Mouse (Mus musculus) ES-Bruce4 (cell line): Measurements from ENCODE around the gene Gm26920. TPM values are rescaled to one million over a fixed set of nuclear protein-coding genes. Genes with fewer than 3 reads are reported as not detected.

Source experiments
- H3K27ac ChIP-seq: 2 replicates; pipeline ENCODE4 v1.5.1; 2012; ENCODE audit warnings: low read length, inconsistent platforms; ENCODE audit not compliant: insufficient read depth
- H3K27me3 ChIP-seq: 2 replicates; pipeline ENCODE4 v1.6.1; 2012; ENCODE audit warnings: mild to moderate bottlenecking, low read length, inconsistent platforms; ENCODE audit not compliant: control insufficient read depth, poor library complexity, insufficient read depth, severe bottlenecking
- H3K36me3 ChIP-seq: 2 replicates; pipeline ENCODE4 v1.6.1; 2012; ENCODE audit warnings: inconsistent platforms, mild to moderate bottlenecking, low read length, moderate library complexity; ENCODE audit not compliant: control insufficient read depth, poor library complexity, insufficient read depth, severe bottlenecking
- H3K4me1 ChIP-seq: one replicate; pipeline ENCODE4 v1.8.1; 2011; ENCODE audit warnings: low read length; ENCODE audit not compliant: control insufficient read depth, insufficient read depth
- H3K4me3 ChIP-seq: 2 replicates; pipeline ENCODE4 v1.5.1; 2011; ENCODE audit warnings: low read depth, mild to moderate bottlenecking, low read length
- H3K9ac ChIP-seq: 2 replicates; pipeline ENCODE4 v1.6.1; 2012; ENCODE audit warnings: low read depth, mild to moderate bottlenecking, inconsistent platforms; ENCODE audit not compliant: poor library complexity, severe bottlenecking
- H3K9me3 ChIP-seq: replicated peaks from 2 replicates; pipeline ENCODE4 v1.6.1; 2012; ENCODE audit warnings: mild to moderate bottlenecking, low read length, inconsistent platforms; ENCODE audit not compliant: control insufficient read depth, poor library complexity, insufficient read depth, severe bottlenecking
- CTCF ChIP-seq: IDR thresholded peaks from one replicate; pipeline ENCODE4 v1.8.1; 2011; ENCODE audit warnings: low read depth, low read length
- EP300 ChIP-seq: IDR thresholded peaks from 2 replicates; pipeline ENCODE4 v1.6.1; 2011; ENCODE audit warnings: low read depth, low read length; ENCODE audit not compliant: insufficient read depth
- POLR2A ChIP-seq: IDR thresholded peaks from one replicate; pipeline ENCODE4 v1.8.1; 2011; ENCODE audit warnings: low read length; ENCODE audit not compliant: insufficient read depth
- polyA plus RNA-seq: library from polyadenylated mRNA; stranded (reverse); fragments of >200 nt; gene quantifications from 2 replicates; pipeline ENCODE4 v1.2.4, GENCODE M21; 2011; ENCODE audit warnings: low read depth; ENCODE audit not compliant: missing spikeins, insufficient read depth, insufficient read length

Gm26920 gene
- polyA plus RNA-seq, 1 experiment = not detected

GRCm38 (mm10) chr7:30093918-30094415 lies 3.8 kb upstream of the Gm26920 start:
- H3K27me3 ChIP-seq = no peaks in the 10 kb centered on the region
- H3K27ac ChIP-seq = peak overlapping the region; percentile 76
- no peaks in the 10 kb centered on the region for H3K4me1 ChIP-seq
- H3K4me3 ChIP-seq = peak overlapping the region; percentile 27; the same call in 1 of the 2 replicates
- H3K9me3 ChIP-seq = no peaks in the 10 kb centered on the region
- TF ChIP-seq EP300 (no peak), CTCF (no peak), POLR2A (no peak)
- H3K36me3 ChIP-seq = no peaks in the 10 kb centered on the region
- peak overlapping the region; percentile 77 for H3K9ac ChIP-seq

GRCm38 (mm10) chr7:30092666-30093065 lies 2.5 kb upstream of the Gm26920 start:
- H3K27ac ChIP-seq = no peak overlapping the region
- no peaks in the 10 kb centered on the region for H3K9me3 ChIP-seq
- no peaks in the 10 kb centered on the region for H3K36me3 ChIP-seq
- no peak overlapping the region for H3K9ac ChIP-seq
- H3K27me3 ChIP-seq = no peaks in the 10 kb centered on the region
- peaks cover 3% of the 10 kb centered on the region for H3K4me1 ChIP-seq
- H3K4me3 ChIP-seq = no peak overlapping the region
- TF ChIP-seq CTCF = no peak
- no peak for TF ChIP-seq EP300
- no peak for TF ChIP-seq POLR2A

- peak overlapping the region; percentile 93 for H3K27ac ChIP-seq
- H3K4me3 ChIP-seq = peak overlapping the region; percentile 64
- H3K9ac ChIP-seq = peak overlapping the region; percentile 48
- peaks cover 3% of the 10 kb centered on the region for H3K4me1 ChIP-seq
- TF ChIP-seq EP300 = no peak
- no peak for TF ChIP-seq CTCF
- TF ChIP-seq POLR2A = no peak
- H3K27me3 ChIP-seq = no peaks in the 10 kb centered on the region
- no peaks in the 10 kb centered on the region for H3K9me3 ChIP-seq
- peaks cover 9% of the 10 kb centered on the region for H3K36me3 ChIP-seq
Measured at GRCm38 (mm10) chr7:30090970-30091585, 868 bp upstream of the Gm26920 start.

- no peaks in the 10 kb centered on the region for H3K27me3 ChIP-seq
- peak overlapping the region; percentile 68 for H3K4me3 ChIP-seq
- peaks cover 21% of the 10 kb centered on the region for H3K36me3 ChIP-seq
- TF ChIP-seq POLR2A = no peak
- TF ChIP-seq CTCF = no peak
- no peak for TF ChIP-seq EP300
- no peaks in the 10 kb centered on the region for H3K9me3 ChIP-seq
- H3K27ac ChIP-seq = no peak overlapping the region
- peak overlapping the region; percentile 38 for H3K9ac ChIP-seq
- H3K4me1 ChIP-seq = peaks cover 3% of the 10 kb centered on the region
Measured at GRCm38 (mm10) chr7:30089405-30089804, 805 bp downstream of the Gm26920 start.

- Histone ChIP-seq H3K9me3 (no peaks in the 10 kb centered on the region), H3K9ac (no peak overlapping the region), H3K36me3 (peaks cover 26% of the 10 kb centered on the region), H3K4me3 (no peak overlapping the region), H3K4me1 (peaks cover 3% of the 10 kb centered on the region), H3K27me3 (no peaks in the 10 kb centered on the region), H3K27ac (0 out of 2 replicates have a peak overlapping the region, but pooled peaks have one; percentile 13)
- TF ChIP-seq EP300 = no peak
- TF ChIP-seq CTCF = no peak
- no peak for TF ChIP-seq POLR2A
Measured at GRCm38 (mm10) chr7:30086524-30086923, 3.7 kb downstream of the Gm26920 start.

- no peaks in the 10 kb centered on the region for H3K27me3 ChIP-seq
- peak within 1 kb of the TSS; percentile 16 for H3K27ac ChIP-seq
- H3K9me3 ChIP-seq = no peaks in the 10 kb centered on the region
- H3K9ac ChIP-seq = peak within 1 kb of the TSS; percentile 41
- H3K36me3 ChIP-seq = peaks cover 1% of the 10 kb centered on the region
- H3K4me3 ChIP-seq = peak within 1 kb of the TSS; percentile 86
- H3K4me1 ChIP-seq = no peaks in the 10 kb centered on the region
- TF ChIP-seq POLR2A = peak; percentile 86
- TF ChIP-seq EP300 = no peak
- no peak for TF ChIP-seq CTCF
Measured at GRCm38 (mm10) chr7:30072146-30073028, 17.8 kb downstream of the Gm26920 start, which contains the start of gene Zfp82. TSS of gene Zfp82 (minus strand) at chr7:30072900.
